Mouse (Mus musculus) G1E (cell line): ENCODE results near the gene Rnf166.
A peak's percentile ranks its signal among the peaks of the same experiment; 100 is the strongest.

Experiments used
- CTCF ChIP-seq: IDR thresholded peaks from 2 replicates; pipeline ENCODE4 v1.5.1; 2012; ENCODE audit warnings: low read depth, low read length, inconsistent platforms, mixed read lengths
- TAL1 ChIP-seq: conservative IDR thresholded peaks from 2 replicates; pipeline ENCODE4 v1.6.1; 2012; ENCODE audit warnings: low read depth, low read length, inconsistent platforms, mixed read lengths

- TF ChIP-seq CTCF (peak; percentile 30; the same call in 1 of the 2 replicates), TAL1 (no peak)
Measured at GRCm38 (mm10) chr8:122497912-122498311, 22.0 kb upstream of the Rnf166 start.
